Mouse (Mus musculus): ENCODE results near the gene Cep41. TPM values are rescaled to one million over a fixed set of nuclear protein-coding genes. Genes with fewer than 3 reads are reported as not detected.

The Cep41 gene
- total and polyA plus RNA-seq, 2 experiments from 2014 or later: 8.1 to 9.5 TPM

GRCm38 (mm10) chr6:30621986-30622389 is 71.6 kb downstream of the Cep41 start:
- H3K4me2 ChIP-seq (ENCODE audit: low read depth, low read length, poor library complexity, severe bottlenecking): no peak overlapping the region
- ATAC-seq (ENCODE audit: low FRiP score) (no peak), DNase-seq (ENCODE audit: low spot score) (no peak)
- no peak for TF ChIP-seq CTCF (IDR thresholded peaks at IDR 0.05)
- no peaks in the 10 kb centered on the region for H3K9me3 ChIP-seq (ENCODE audit: low read length)
- no peak overlapping the region for H3K4me3 ChIP-seq (ENCODE audit: low read depth, low read length)
- WGBS: 78% methylated on average over 4 of the region's 4 CpGs
- H3K27ac ChIP-seq (ENCODE audit: low read depth, low read length): no peak overlapping the region
- H3K9ac ChIP-seq (replicated peaks; ENCODE audit: low read length, poor library complexity, severe bottlenecking): no peak overlapping the region
- no peaks in the 10 kb centered on the region for H3K27me3 ChIP-seq (ENCODE audit: insufficient read depth, low read length)
- peaks cover 6% of the 10 kb centered on the region; the same call in 1 of the 2 replicates for H3K4me1 ChIP-seq (ENCODE audit: insufficient read depth, low read length)
- H3K36me3 ChIP-seq (ENCODE audit: insufficient read depth, low read length): no peaks in the 10 kb centered on the region

GRCm38 (mm10) chr6:30620994-30621393 is 72.6 kb downstream of the Cep41 start:
- peaks cover 7% of the 10 kb centered on the region; the same call in 1 of the 2 replicates for H3K4me1 ChIP-seq (ENCODE audit: insufficient read depth, low read length)
- WGBS: 89% methylated on average over 6 of the region's 6 CpGs
- no peak overlapping the region for H3K27ac ChIP-seq (ENCODE audit: low read depth, low read length)
- H3K9ac ChIP-seq (replicated peaks; ENCODE audit: low read length, poor library complexity, severe bottlenecking): no peak overlapping the region
- H3K27me3 ChIP-seq (ENCODE audit: insufficient read depth, low read length): no peaks in the 10 kb centered on the region
- no peak overlapping the region for H3K4me2 ChIP-seq (ENCODE audit: low read depth, low read length, poor library complexity, severe bottlenecking)
- no peaks in the 10 kb centered on the region for H3K9me3 ChIP-seq (ENCODE audit: low read length)
- H3K4me3 ChIP-seq (ENCODE audit: low read depth, low read length): no peak overlapping the region
- no peak for TF ChIP-seq CTCF (IDR thresholded peaks at IDR 0.05)
- DNase-seq (ENCODE audit: low spot score) (no peak), ATAC-seq (ENCODE audit: low FRiP score) (no peak)
- no peaks in the 10 kb centered on the region for H3K36me3 ChIP-seq (ENCODE audit: insufficient read depth, low read length)

GRCm38 (mm10) chr6:30620591-30620990 is 73.0 kb downstream of the Cep41 start:
- Histone ChIP-seq H3K4me1 (ENCODE audit: insufficient read depth, low read length) (peaks cover 7% of the 10 kb centered on the region; the same call in 1 of the 2 replicates), H3K27ac (ENCODE audit: low read depth, low read length) (no peak overlapping the region), H3K9me3 (ENCODE audit: low read length) (no peaks in the 10 kb centered on the region), H3K4me3 (ENCODE audit: low read depth, low read length) (no peak overlapping the region), H3K36me3 (ENCODE audit: insufficient read depth, low read length) (no peaks in the 10 kb centered on the region), H3K27me3 (ENCODE audit: insufficient read depth, low read length) (no peaks in the 10 kb centered on the region), H3K4me2 (ENCODE audit: low read depth, low read length, poor library complexity, severe bottlenecking) (no peak overlapping the region), H3K9ac (replicated peaks; ENCODE audit: low read length, poor library complexity, severe bottlenecking) (no peak overlapping the region)
- WGBS: 86% methylated on average over 4 of the region's 4 CpGs
- TF ChIP-seq CTCF (IDR thresholded peaks at IDR 0.05): no peak
- ATAC-seq (ENCODE audit: low FRiP score) (no peak), DNase-seq (ENCODE audit: low spot score) (no peak)

GRCm38 (mm10) chr6:30619606-30620005 is 73.9 kb downstream of the Cep41 start:
- Histone ChIP-seq H3K9me3 (ENCODE audit: low read length) (no peaks in the 10 kb centered on the region), H3K36me3 (ENCODE audit: insufficient read depth, low read length) (no peaks in the 10 kb centered on the region), H3K4me1 (ENCODE audit: insufficient read depth, low read length) (peaks cover 7% of the 10 kb centered on the region; the same call in 1 of the 2 replicates), H3K4me2 (ENCODE audit: low read depth, low read length, poor library complexity, severe bottlenecking) (no peak overlapping the region), H3K27ac (ENCODE audit: low read depth, low read length) (no peak overlapping the region), H3K9ac (replicated peaks; ENCODE audit: low read length, poor library complexity, severe bottlenecking) (no peak overlapping the region), H3K27me3 (ENCODE audit: insufficient read depth, low read length) (no peaks in the 10 kb centered on the region), H3K4me3 (ENCODE audit: low read depth, low read length) (no peak overlapping the region)
- no peak for TF ChIP-seq CTCF (IDR thresholded peaks at IDR 0.05)
- no peak for ATAC-seq (ENCODE audit: low FRiP score)
- DNase-seq (ENCODE audit: low spot score): no peak
- 65% methylated on average over 5 of the region's 5 CpGs for WGBS

GRCm38 (mm10) chr6:30618735-30619134 is 74.8 kb downstream of the Cep41 start:
- Histone ChIP-seq H3K27me3 (ENCODE audit: insufficient read depth, low read length) (no peaks in the 10 kb centered on the region), H3K27ac (ENCODE audit: low read depth, low read length) (peak overlapping the region; percentile 18; the same call in 1 of the 2 replicates), H3K4me2 (ENCODE audit: low read depth, low read length, poor library complexity, severe bottlenecking) (no peak overlapping the region), H3K36me3 (ENCODE audit: insufficient read depth, low read length) (no peaks in the 10 kb centered on the region), H3K9me3 (ENCODE audit: low read length) (no peaks in the 10 kb centered on the region), H3K4me1 (ENCODE audit: insufficient read depth, low read length) (peaks cover 7% of the 10 kb centered on the region; the same call in 1 of the 2 replicates), H3K9ac (replicated peaks; ENCODE audit: low read length, poor library complexity, severe bottlenecking) (no peak overlapping the region), H3K4me3 (ENCODE audit: low read depth, low read length) (no peak overlapping the region)
- ATAC-seq (ENCODE audit: low FRiP score) (no peak), DNase-seq (ENCODE audit: low spot score) (no peak)
- 20% methylated on average over 6 of the region's 6 CpGs for WGBS
- TF ChIP-seq CTCF (IDR thresholded peaks at IDR 0.05): no peak

GRCm38 (mm10) chr6:30617959-30618590 is 75.5 kb downstream of the Cep41 start:
- ATAC-seq (ENCODE audit: low FRiP score) (peak; percentile 94), DNase-seq (ENCODE audit: low spot score) (peak; percentile 86)
- peak overlapping the region; percentile 73 for H3K27ac ChIP-seq (ENCODE audit: low read depth, low read length)
- TF ChIP-seq CTCF (IDR thresholded peaks at IDR 0.05): peak; percentile 36
- H3K4me2 ChIP-seq (ENCODE audit: low read depth, low read length, poor library complexity, severe bottlenecking): peak overlapping the region; percentile 50
- 3% methylated on average over 18 of the region's 18 CpGs for WGBS
- peak overlapping the region; percentile 17; the same call in 1 of the 2 replicates for H3K4me3 ChIP-seq (ENCODE audit: low read depth, low read length)
- H3K27me3 ChIP-seq (ENCODE audit: insufficient read depth, low read length): no peaks in the 10 kb centered on the region
- no peaks in the 10 kb centered on the region for H3K36me3 ChIP-seq (ENCODE audit: insufficient read depth, low read length)
- H3K4me1 ChIP-seq (ENCODE audit: insufficient read depth, low read length): peaks cover 7% of the 10 kb centered on the region; the same call in 1 of the 2 replicates
- 0 out of 2 replicates have a peak overlapping the region, but pooled peaks have one; percentile 44 for H3K9ac ChIP-seq (replicated peaks; ENCODE audit: low read length, poor library complexity, severe bottlenecking)
- no peaks in the 10 kb centered on the region for H3K9me3 ChIP-seq (ENCODE audit: low read length)

All from midbrain, postnatal 0 days (tissue).